Mouse (Mus musculus): Measurements from ENCODE around the gene BC029722. TPM values are rescaled to one million over a fixed set of nuclear protein-coding genes. Genes with fewer than 3 reads are reported as not detected.
A peak's percentile ranks its signal among the peaks of the same experiment; 100 is the strongest.

BC029722 gene
- total and polyA plus RNA-seq, 2 experiments from 2014 or later = 14.7 to 21.4 TPM

- Histone ChIP-seq H3K9me3 (replicated peaks; ENCODE audit: control insufficient read depth, low read length) (no peaks in the 10 kb centered on the region), H3K4me1 (ENCODE audit: control insufficient read depth, insufficient read depth) (no peaks in the 10 kb centered on the region), H3K4me3 (ENCODE audit: low read depth, low read length) (no peak overlapping the region), H3K27me3 (ENCODE audit: control insufficient read depth, insufficient read depth, low read length) (0 out of 2 replicates have a peak, but pooled peaks cover 4% of the 10 kb centered on the region), H3K27ac (ENCODE audit: low read depth) (no peak overlapping the region), H3K4me2 (ENCODE audit: low read depth, low read length) (no peak overlapping the region), H3K36me3 (replicated peaks; ENCODE audit: control insufficient read depth, insufficient read depth, low read length) (no peaks in the 10 kb centered on the region), H3K9ac (replicated peaks; ENCODE audit: low read depth, low read length) (no peak overlapping the region)
- DNase-seq (ENCODE audit: low spot score) (peak; percentile 30), ATAC-seq (ENCODE audit: insufficient read depth, low read depth) (no peak)
- 43% methylated on average over 16 of the region's 16 CpGs for WGBS
- TF ChIP-seq EP300 (IDR thresholded peaks at IDR 0.05; ENCODE audit: low read depth) = no peak
- TF ChIP-seq CTCF (IDR thresholded peaks at IDR 0.05; ENCODE audit: low read depth) = peak; percentile 76
Measured at GRCm38 (mm10) chr2:155811821-155812396, 7.3 kb downstream of the BC029722 start.

- no peak overlapping the region for H3K4me2 ChIP-seq (ENCODE audit: low read depth, low read length)
- no peak overlapping the region for H3K4me3 ChIP-seq (ENCODE audit: low read depth, low read length)
- DNase-seq (ENCODE audit: low spot score) (no peak), ATAC-seq (ENCODE audit: insufficient read depth, low read depth) (no peak)
- H3K27ac ChIP-seq (ENCODE audit: low read depth) = no peak overlapping the region
- H3K9ac ChIP-seq (replicated peaks; ENCODE audit: low read depth, low read length) = no peak overlapping the region
- 0 out of 2 replicates have a peak, but pooled peaks cover 4% of the 10 kb centered on the region for H3K27me3 ChIP-seq (ENCODE audit: control insufficient read depth, insufficient read depth, low read length)
- no peaks in the 10 kb centered on the region for H3K9me3 ChIP-seq (replicated peaks; ENCODE audit: control insufficient read depth, low read length)
- H3K4me1 ChIP-seq (ENCODE audit: control insufficient read depth, insufficient read depth) = no peaks in the 10 kb centered on the region
- no peaks in the 10 kb centered on the region for H3K36me3 ChIP-seq (replicated peaks; ENCODE audit: control insufficient read depth, insufficient read depth, low read length)
- 50% methylated on average over 4 of the region's 4 CpGs for WGBS
- TF ChIP-seq EP300 (IDR thresholded peaks at IDR 0.05; ENCODE audit: low read depth) (no peak), CTCF (IDR thresholded peaks at IDR 0.05; ENCODE audit: low read depth) (no peak)
Measured at GRCm38 (mm10) chr2:155809620-155810019, 9.6 kb downstream of the BC029722 start.

GRCm38 (mm10) chr2:155807408-155807807 lies 11.8 kb downstream of the BC029722 start:
- H3K27ac ChIP-seq (ENCODE audit: low read depth) = no peak overlapping the region

GRCm38 (mm10) chr2:155806548-155806947 lies 12.7 kb downstream of the BC029722 start:
- Histone ChIP-seq H3K9ac (replicated peaks; ENCODE audit: low read depth, low read length) (no peak overlapping the region), H3K27ac (ENCODE audit: low read depth) (no peak overlapping the region), H3K4me1 (ENCODE audit: control insufficient read depth, insufficient read depth) (no peaks in the 10 kb centered on the region), H3K27me3 (ENCODE audit: control insufficient read depth, insufficient read depth, low read length) (0 out of 2 replicates have a peak, but pooled peaks cover 4% of the 10 kb centered on the region), H3K4me2 (ENCODE audit: low read depth, low read length) (no peak overlapping the region), H3K36me3 (replicated peaks; ENCODE audit: control insufficient read depth, insufficient read depth, low read length) (no peaks in the 10 kb centered on the region), H3K4me3 (ENCODE audit: low read depth, low read length) (no peak overlapping the region), H3K9me3 (replicated peaks; ENCODE audit: control insufficient read depth, low read length) (no peaks in the 10 kb centered on the region)
- no peak for DNase-seq (ENCODE audit: low spot score)
- 39% methylated on average over 5 of the region's 5 CpGs for WGBS
- TF ChIP-seq EP300 (IDR thresholded peaks at IDR 0.05; ENCODE audit: low read depth) = no peak
- no peak for TF ChIP-seq CTCF (IDR thresholded peaks at IDR 0.05; ENCODE audit: low read depth)
- ATAC-seq (ENCODE audit: insufficient read depth, low read depth) = peak; percentile 43; the same call in 1 of the 2 replicates

More at GRCm38 (mm10) chr2:155807408-155807807, 11.8 kb downstream of the BC029722 start:
- TF ChIP-seq CTCF (IDR thresholded peaks at IDR 0.05; ENCODE audit: low read depth) (no peak), EP300 (IDR thresholded peaks at IDR 0.05; ENCODE audit: low read depth) (no peak)
- DNase-seq (ENCODE audit: low spot score) = no peak
- Histone ChIP-seq H3K36me3 (replicated peaks; ENCODE audit: control insufficient read depth, insufficient read depth, low read length) (no peaks in the 10 kb centered on the region), H3K4me3 (ENCODE audit: low read depth, low read length) (no peak overlapping the region), H3K9ac (replicated peaks; ENCODE audit: low read depth, low read length) (no peak overlapping the region), H3K27me3 (ENCODE audit: control insufficient read depth, insufficient read depth, low read length) (0 out of 2 replicates have a peak, but pooled peaks cover 4% of the 10 kb centered on the region), H3K4me2 (ENCODE audit: low read depth, low read length) (no peak overlapping the region), H3K4me1 (ENCODE audit: control insufficient read depth, insufficient read depth) (no peaks in the 10 kb centered on the region), H3K9me3 (replicated peaks; ENCODE audit: control insufficient read depth, low read length) (no peaks in the 10 kb centered on the region)
- no peak for ATAC-seq (ENCODE audit: insufficient read depth, low read depth)
- 63% methylated on average over 4 of the region's 4 CpGs for WGBS

- ATAC-seq (ENCODE audit: insufficient read depth, low read depth) = no peak
- 68% methylated on average over 6 of the region's 6 CpGs for WGBS
- H3K4me3 ChIP-seq (ENCODE audit: low read depth, low read length) = no peak overlapping the region
Measured at GRCm38 (mm10) chr2:155805925-155806255, 13.3 kb downstream of the BC029722 start.

More at GRCm38 (mm10) chr2:155805925-155806255, 13.3 kb downstream of the BC029722 start:
- no peak for DNase-seq (ENCODE audit: low spot score)
- TF ChIP-seq CTCF (IDR thresholded peaks at IDR 0.05; ENCODE audit: low read depth) = no peak
- no peak for TF ChIP-seq EP300 (IDR thresholded peaks at IDR 0.05; ENCODE audit: low read depth)
- H3K4me1 ChIP-seq (ENCODE audit: control insufficient read depth, insufficient read depth) = no peaks in the 10 kb centered on the region
- H3K36me3 ChIP-seq (replicated peaks; ENCODE audit: control insufficient read depth, insufficient read depth, low read length) = no peaks in the 10 kb centered on the region
- H3K9me3 ChIP-seq (replicated peaks; ENCODE audit: control insufficient read depth, low read length) = no peaks in the 10 kb centered on the region
- 0 out of 2 replicates have a peak, but pooled peaks cover 4% of the 10 kb centered on the region for H3K27me3 ChIP-seq (ENCODE audit: control insufficient read depth, insufficient read depth, low read length)
- H3K27ac ChIP-seq (ENCODE audit: low read depth) = no peak overlapping the region
- H3K4me2 ChIP-seq (ENCODE audit: low read depth, low read length) = no peak overlapping the region
- no peak overlapping the region for H3K9ac ChIP-seq (replicated peaks; ENCODE audit: low read depth, low read length)

Measured in heart, postnatal 0 days (tissue).